Mouse (Mus musculus): ENCODE data around the gene Unc119. TPM values are rescaled to one million over a fixed set of nuclear protein-coding genes. Genes with fewer than 3 reads are reported as not detected.

Gene Unc119
- polyA plus RNA-seq, 1 experiment: 31.2 TPM

DNA sequence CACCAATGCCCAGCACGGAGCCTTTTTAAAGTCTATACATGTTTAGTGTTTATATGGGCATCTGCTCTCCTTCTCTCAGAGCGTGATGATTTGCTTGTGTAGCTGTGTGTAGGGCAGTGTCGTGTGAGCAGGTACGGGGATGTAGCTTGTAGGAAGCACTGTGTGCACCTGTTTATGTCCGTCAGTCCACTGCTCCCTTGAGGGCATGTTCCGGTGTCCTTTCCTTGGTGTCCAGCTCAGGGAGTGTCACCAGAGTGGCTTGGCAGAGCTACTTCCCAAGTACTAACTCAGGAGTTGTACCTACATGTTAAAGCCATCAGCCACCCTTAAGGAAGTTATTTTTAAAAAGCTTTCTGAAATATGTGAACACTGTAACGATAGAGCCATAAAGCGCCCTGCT, 6.2 kb upstream of the Unc119 start:
- 93% methylated on average over 8 of the region's 8 CpGs for WGBS
- no peak for DNase-seq (ENCODE audit: low read depth, low spot score)

GRCm38 (mm10) chr11:78341702-78342101, 1.6 kb upstream of the Unc119 start:
- 74% methylated on average over 12 of the region's 12 CpGs for WGBS
- DNase-seq (ENCODE audit: low read depth, low spot score): no peak

GRCm38 (mm10) chr11:78344328-78344889, 1.1 kb downstream of the Unc119 start:
- DNase-seq (ENCODE audit: low read depth, low spot score): no peak
- WGBS: 58% methylated on average over 6 of the region's 6 CpGs

- 68% methylated on average over 8 of the region's 8 CpGs for WGBS
- DNase-seq (ENCODE audit: low read depth, low spot score): no peak
Measured at GRCm38 (mm10) chr11:78344890-78345715, 1.8 kb downstream of the Unc119 start.

DNA sequence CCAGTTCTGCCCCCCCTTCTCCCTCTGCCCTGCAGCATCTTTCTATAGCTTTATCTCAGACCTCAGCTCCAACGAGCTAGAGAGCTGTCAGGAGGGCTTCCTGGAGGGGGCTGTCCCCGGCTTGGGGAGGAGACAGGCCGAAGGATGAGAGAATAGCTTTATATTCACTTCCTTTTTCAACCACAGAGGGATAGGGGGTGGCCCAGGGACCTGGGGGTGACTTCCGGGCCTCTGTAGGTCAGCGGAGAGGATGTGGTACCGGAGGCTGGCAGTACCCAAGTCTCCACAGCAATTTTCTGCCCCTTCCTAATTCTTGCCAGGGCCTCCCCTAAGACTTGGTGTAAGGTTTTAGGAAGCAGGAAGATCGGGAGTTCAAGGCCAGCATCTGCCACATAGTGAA, 2.5 kb downstream of the Unc119 start:
- no peak for DNase-seq (ENCODE audit: low read depth, low spot score)

GRCm38 (mm10) chr11:78346326-78347069, 3.2 kb downstream of the Unc119 start:
- 81% methylated on average over 6 of the region's 6 CpGs for WGBS
- no peak for DNase-seq (ENCODE audit: low read depth, low spot score)

More for the DNA sequence above, 2.5 kb downstream of the Unc119 start:
- WGBS: 72% methylated on average over 7 of the region's 7 CpGs

DNA sequence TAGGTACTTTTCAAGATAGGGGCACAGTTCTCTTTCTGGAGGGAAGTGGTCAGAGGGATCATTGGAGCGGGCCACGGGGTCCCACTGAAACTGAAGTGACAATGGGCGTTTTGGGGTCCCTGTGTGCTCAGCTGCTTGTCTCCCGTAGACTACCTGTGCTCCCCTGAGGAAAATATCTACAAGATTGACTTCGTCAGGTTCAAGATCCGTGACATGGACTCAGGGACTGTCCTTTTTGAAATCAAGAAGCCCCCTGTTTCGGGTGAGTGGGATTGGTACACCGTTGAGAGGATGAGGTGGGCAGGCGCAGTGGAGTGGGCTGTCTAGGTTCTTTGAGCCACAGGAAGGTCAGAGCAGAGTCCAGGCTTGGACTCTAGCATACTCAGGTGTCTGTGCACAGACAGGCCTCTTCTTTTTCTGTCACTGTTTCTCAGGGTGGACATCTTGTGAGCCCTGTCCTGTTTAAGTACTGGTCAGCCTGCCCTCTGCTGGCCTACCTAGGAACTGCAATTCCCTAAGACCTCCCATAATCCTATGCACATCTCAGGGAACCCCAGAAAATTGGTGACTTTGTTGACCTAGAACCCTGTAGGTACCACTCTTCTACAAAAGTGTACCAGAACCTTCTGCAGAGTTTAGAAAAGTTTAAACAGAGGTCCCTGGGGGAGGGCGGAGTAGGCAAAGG, 3.9 kb downstream of the Unc119 start:
- 94% methylated on average over 10 of the region's 10 CpGs for WGBS
- no peak for DNase-seq (ENCODE audit: low read depth, low spot score)

DNA sequence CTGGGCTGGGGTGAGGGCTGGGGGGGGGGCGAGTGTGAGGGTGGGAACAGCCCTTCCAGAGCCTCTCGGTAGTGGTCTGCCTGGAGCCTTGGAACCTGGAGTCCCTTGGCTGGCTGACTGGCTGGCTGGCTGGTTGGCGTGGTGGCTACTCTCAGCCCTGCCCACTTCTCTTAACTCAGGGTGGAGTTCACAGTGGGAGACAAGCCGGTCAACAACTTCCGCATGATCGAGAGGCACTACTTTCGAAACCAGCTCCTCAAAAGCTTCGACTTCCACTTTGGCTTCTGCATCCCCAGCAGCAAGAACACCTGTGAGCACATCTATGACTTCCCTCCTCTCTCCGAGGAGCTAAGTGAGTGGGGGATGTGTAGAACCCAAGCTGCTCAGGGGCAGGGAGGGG, 4.6 kb downstream of the Unc119 start:
- 54% methylated on average over 9 of the region's 9 CpGs for WGBS
- no peak for DNase-seq (ENCODE audit: low read depth, low spot score)

- WGBS: 75% methylated on average over 7 of the region's 7 CpGs
- DNase-seq (ENCODE audit: low read depth, low spot score): no peak
Measured at GRCm38 (mm10) chr11:78348474-78348873, 5.2 kb downstream of the Unc119 start.

DNA sequence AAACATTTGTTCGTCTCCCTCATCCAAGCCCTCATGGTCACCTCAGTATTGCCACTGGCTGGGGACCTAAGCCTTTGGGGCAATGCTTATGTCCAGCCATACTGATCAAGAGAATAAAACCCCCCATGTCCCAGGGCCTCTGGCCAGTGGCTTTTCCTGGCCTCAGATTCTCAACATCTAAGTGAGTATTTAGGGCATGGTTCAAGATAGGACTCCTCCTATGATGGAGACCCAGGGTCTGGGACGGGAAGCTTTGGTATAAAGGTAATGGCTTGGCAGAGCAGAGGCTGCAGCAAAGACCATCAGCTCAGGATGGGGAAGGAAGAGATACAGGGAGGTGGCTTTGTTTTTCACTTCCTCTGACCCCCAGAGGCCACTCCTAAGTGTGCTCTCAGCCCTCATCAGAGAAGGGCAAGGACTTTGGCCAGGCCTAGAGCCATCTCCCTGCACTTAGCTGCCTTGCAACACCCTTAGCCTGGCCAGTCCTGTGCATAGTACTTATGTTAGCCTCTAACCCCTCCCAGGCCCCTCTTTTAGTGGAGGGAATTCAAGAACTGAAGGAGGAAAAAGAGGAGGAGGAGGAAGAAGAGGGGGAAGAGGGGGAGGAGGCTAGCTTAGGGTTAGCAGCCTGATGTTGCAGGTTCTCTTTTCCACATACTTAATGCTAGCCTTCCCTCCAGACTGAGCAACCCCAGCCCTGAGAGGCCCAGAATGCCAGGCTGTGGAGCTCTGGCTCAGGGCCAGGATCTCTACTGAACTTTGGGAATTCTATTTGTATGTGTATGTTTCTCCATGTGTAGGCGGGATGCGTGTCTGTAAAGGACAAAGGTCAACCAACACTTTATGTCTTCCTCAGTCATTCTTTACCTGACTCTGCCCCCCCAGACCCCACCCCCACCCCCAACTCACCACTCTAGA, 6.4 kb downstream of the Unc119 start:
- 49% methylated on average over 4 of the region's 4 CpGs for WGBS
- DNase-seq (ENCODE audit: low read depth, low spot score): no peak

DNA sequence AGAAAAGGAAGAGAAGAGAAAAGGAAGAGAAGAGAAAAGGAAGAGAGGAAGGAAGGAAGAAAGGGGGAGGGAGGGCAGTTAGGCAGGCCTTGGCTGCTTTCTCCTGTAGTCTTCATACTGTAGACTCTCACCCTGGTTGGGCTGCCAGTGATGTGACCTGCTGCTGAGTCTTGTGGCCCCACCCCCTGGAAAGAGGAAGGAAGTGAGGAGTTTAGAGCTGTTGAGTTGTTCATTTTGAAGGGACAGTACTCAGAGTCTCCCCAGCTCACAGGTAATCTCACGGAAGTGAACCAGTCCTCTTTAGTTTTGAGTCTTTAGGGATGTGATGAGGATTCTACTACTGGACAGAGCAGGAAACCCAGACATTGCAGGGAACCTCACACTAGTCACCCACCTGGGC, 9.8 kb downstream of the Unc119 start:
- WGBS: 79% methylated on average over 1 of the region's 1 CpGs
- no peak for DNase-seq (ENCODE audit: low read depth, low spot score)

GRCm38 (mm10) chr11:78354905-78355304, 11.6 kb downstream of the Unc119 start:
- WGBS: 88% methylated on average over 6 of the region's 6 CpGs
- no peak for DNase-seq (ENCODE audit: low read depth, low spot score)

DNA sequence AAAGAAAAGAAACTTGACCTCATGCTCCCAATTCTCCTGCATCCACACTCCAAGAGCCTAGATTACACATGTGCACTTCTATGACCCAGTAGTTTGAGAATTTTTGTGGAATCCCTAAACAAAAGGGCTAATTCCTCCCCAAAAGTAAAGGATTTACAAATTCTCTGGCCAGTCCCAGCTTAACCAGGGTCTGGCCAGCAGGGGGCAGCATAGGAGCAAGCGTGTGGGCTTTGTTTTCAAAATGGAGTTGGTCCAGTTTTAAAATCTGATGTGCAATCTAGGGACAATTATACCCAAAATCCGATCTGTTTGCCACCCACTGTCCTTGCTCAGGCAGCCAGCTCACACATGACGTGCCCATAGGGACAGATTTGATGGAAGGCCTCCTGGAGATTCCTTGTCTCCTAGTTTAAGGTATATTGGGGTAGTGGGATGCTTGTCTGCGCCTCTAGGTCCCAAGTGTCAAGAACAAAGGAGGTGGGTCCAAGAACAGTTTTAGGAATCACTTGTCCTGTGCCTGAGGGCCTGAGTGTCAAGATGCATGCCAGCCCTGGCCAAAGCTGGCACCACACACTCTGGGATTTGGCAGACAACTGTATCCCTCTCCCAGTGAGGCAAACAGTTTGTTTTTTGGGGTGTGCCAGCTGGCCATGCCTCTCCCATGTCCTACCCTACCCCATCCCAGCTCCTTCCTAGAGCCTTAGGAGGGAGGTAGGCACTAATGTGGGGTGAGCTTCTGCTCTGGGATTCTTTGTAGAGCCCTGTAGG, 12.4 kb downstream of the Unc119 start:
- WGBS: 33% methylated on average over 4 of the region's 4 CpGs
- DNase-seq (ENCODE audit: low read depth, low spot score): no peak

GRCm38 (mm10) chr11:78358330-78359007, 15.2 kb downstream of the Unc119 start:
- 20% methylated on average over 22 of the region's 22 CpGs for WGBS
- no peak for DNase-seq (ENCODE audit: low read depth, low spot score)

GRCm38 (mm10) chr11:78360125-78360788, 17.0 kb downstream of the Unc119 start:
- WGBS: 10% methylated on average over 13 of the region's 13 CpGs
- DNase-seq (ENCODE audit: low read depth, low spot score): no peak

DNA sequence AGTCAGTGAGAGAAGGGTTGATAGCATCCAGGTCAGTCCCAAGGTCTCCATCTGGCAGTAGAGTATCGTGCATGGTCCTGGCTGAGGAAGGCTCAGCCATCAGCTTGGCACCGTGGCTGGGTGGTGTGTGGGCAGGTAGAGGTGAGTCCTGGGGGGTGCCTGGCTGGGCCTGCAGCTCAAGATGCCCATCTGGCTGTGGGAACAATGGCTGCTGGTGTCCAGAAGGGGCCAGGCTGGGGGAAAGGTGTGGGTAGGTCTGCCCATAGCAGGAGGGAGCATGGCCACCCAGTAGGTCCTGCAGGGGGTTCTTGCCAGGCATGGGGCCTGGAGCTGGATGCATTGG, 17.5 kb downstream of the Unc119 start:
- no peak for DNase-seq (ENCODE audit: low read depth, low spot score)
- WGBS: 67% methylated on average over 2 of the region's 2 CpGs

- 28% methylated on average over 13 of the region's 13 CpGs for WGBS
- DNase-seq (ENCODE audit: low read depth, low spot score): no peak
Measured at GRCm38 (mm10) chr11:78363309-78364007, 20.2 kb downstream of the Unc119 start.

Measured in large intestine, adult 2 months (tissue).